Mouse (Mus musculus) brain, embryonic 14.5 days (tissue): Measurements from ENCODE around the gene Vamp1.

ENCODE experiments used
- CTCF ChIP-seq: fragments of 200-500 bp; IDR thresholded peaks from 2 replicates; pipeline ENCODE4 v1.5.1; 2012; ENCODE audit warnings: inconsistent platforms, mild to moderate bottlenecking, moderate library complexity, borderline replicate concordance; ENCODE audit not compliant: insufficient read depth, insufficient read length; ENCODE audit errors: extremely low read depth
- POLR2A ChIP-seq: fragments of 200-500 bp; IDR thresholded peaks from 2 replicates; pipeline ENCODE4 v1.6.1; 2012; ENCODE audit warnings: mild to moderate bottlenecking, inconsistent platforms, borderline replicate concordance; ENCODE audit not compliant: poor library complexity, insufficient read depth, insufficient read length, severe bottlenecking; ENCODE audit errors: extremely low read depth

GRCm38 (mm10) chr6:125285890-125286289 is 70.5 kb downstream of the Vamp1 start, which contains the start of gene Tuba3a:
- TF ChIP-seq POLR2A (no peak), CTCF (no peak)
